Mouse (Mus musculus) embryo, embryonic 10 days (tissue): ENCODE measurements around the gene Ehbp1l1.
"Not testable (repeated sequence)": the region's sequence is repeated elsewhere in the genome, so short reads cannot be mapped to it uniquely, and the experiment has no call there.

ENCODE experiments used
- DNase-seq: peaks from one replicate; pipeline ENCODE4 v3.0.0-alpha.2; 2015; ENCODE audit warnings: low spot score

Ehbp1l1 gene

GRCm38 (mm10) chr19:5710068-5710467 lies 16.0 kb downstream of the Ehbp1l1 start:
- no peak for DNase-seq

- DNase-seq: no peak
Measured at GRCm38 (mm10) chr19:5704801-5705571, 21.1 kb downstream of the Ehbp1l1 start.

- DNase-seq: no peak
Measured at GRCm38 (mm10) chr19:5704163-5704800, 21.8 kb downstream of the Ehbp1l1 start, which contains the start of gene Kcnk7. Kcnk7 (plus strand) TSS chr19:5704367.

- peak; percentile 86 for DNase-seq
Measured at GRCm38 (mm10) chr19:5695849-5696462, 30.2 kb downstream of the Ehbp1l1 start.

- no peak for DNase-seq
Measured at GRCm38 (mm10) chr19:5693801-5694200, 32.3 kb downstream of the Ehbp1l1 start.

- no peak for DNase-seq
Measured at GRCm38 (mm10) chr19:5692913-5693396, 33.2 kb downstream of the Ehbp1l1 start.

- no peak for DNase-seq
Measured at GRCm38 (mm10) chr19:5692086-5692912, 33.8 kb downstream of the Ehbp1l1 start.

GRCm38 (mm10) chr19:5691601-5692000 lies 34.5 kb downstream of the Ehbp1l1 start:
- DNase-seq: no peak

GRCm38 (mm10) chr19:5690343-5690735 lies 35.8 kb downstream of the Ehbp1l1 start:
- DNase-seq: no peak

GRCm38 (mm10) chr19:5689565-5690342 lies 36.4 kb downstream of the Ehbp1l1 start:
- DNase-seq: peak; percentile 87

GRCm38 (mm10) chr19:5689088-5689428 lies 37.1 kb downstream of the Ehbp1l1 start:
- DNase-seq: no peak

GRCm38 (mm10) chr19:5688200-5689087 lies 37.7 kb downstream of the Ehbp1l1 start, which contains the start of the genes Map3k11 and Pcnx3:
Map3k11 (plus strand) TSS chr19:5688742.
Pcnx3 (minus strand) TSS chr19:5688908.
- DNase-seq: peak; percentile 97

GRCm38 (mm10) chr19:5687738-5688137 lies 38.4 kb downstream of the Ehbp1l1 start:
- DNase-seq: peak; percentile 18

GRCm38 (mm10) chr19:5686954-5687353 lies 39.2 kb downstream of the Ehbp1l1 start:
- DNase-seq: not testable (repeated sequence)

GRCm38 (mm10) chr19:5686437-5686836 lies 39.7 kb downstream of the Ehbp1l1 start:
- DNase-seq: no peak

- no peak for DNase-seq
Measured at GRCm38 (mm10) chr19:5685861-5686260, 40.3 kb downstream of the Ehbp1l1 start.

- no peak for DNase-seq
Measured at GRCm38 (mm10) chr19:5685431-5685830, 40.7 kb downstream of the Ehbp1l1 start.

GRCm38 (mm10) chr19:5684985-5685384 lies 41.1 kb downstream of the Ehbp1l1 start:
- no peak for DNase-seq

GRCm38 (mm10) chr19:5684236-5684635 lies 41.9 kb downstream of the Ehbp1l1 start:
- no peak for DNase-seq

GRCm38 (mm10) chr19:5680432-5680831 lies 45.7 kb downstream of the Ehbp1l1 start:
- DNase-seq: no peak
